Mouse (Mus musculus) G1E (cell line): ENCODE data around the gene Nck2.

Source experiments
- CTCF ChIP-seq: IDR thresholded peaks from 2 replicates; pipeline ENCODE4 v1.5.1; 2012; ENCODE audit warnings: low read depth, low read length, inconsistent platforms, mixed read lengths
- GATA1 ChIP-seq: IDR thresholded peaks from 2 replicates; pipeline ENCODE4 v1.6.1; 2012; ENCODE audit warnings: borderline replicate concordance, low read length, inconsistent platforms, mixed read lengths
- GATA2 ChIP-seq: IDR thresholded peaks from 2 replicates; pipeline ENCODE4 v1.6.1; 2012; ENCODE audit warnings: low read depth, low read length, inconsistent platforms, borderline replicate concordance
- TAL1 ChIP-seq: conservative IDR thresholded peaks from 2 replicates; pipeline ENCODE4 v1.6.1; 2012; ENCODE audit warnings: low read depth, low read length, inconsistent platforms, mixed read lengths

DNA sequence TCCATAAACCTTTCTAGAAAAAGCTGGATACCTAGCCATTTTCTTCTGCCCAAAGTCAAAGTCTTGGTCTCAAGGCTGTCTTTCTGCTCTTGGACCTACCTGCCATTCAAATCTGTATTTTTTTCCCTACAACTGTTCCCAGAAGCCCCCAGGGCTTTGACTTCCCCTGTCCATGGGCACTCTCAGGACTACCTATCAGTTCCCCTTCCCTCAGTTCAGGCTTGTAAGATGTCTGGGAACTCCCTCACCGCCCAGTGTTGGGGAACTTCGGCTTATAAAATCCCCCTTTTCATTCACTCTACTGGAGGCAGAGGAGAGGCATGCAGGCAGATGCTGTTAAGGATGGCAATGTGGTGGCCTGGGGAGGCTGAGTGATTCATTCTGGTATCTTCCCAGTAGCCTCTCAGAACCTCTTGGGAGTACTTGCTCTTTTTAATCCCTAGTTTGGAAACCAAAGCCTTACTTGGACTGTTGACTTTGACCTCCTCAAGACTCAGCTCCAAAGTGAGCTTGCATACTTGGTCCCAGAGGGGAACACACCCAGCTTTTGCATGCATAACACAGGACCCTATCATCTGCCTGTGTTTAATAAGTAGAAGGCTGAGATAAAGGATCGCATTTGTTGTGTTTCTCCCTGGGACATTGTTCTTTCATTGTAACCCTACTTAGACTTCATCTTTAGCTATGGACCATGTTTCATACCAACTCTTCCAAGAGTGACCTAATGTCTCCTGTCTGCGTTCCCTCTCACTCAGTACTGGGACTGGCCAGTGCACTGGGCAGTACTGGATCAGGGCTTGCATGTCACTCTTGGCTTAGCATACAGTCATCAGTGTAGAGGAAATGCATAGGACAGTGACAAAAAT is 27.0 kb downstream of the Nck2 start:
- no peak for TF ChIP-seq CTCF
- TF ChIP-seq GATA2: no peak
- TF ChIP-seq TAL1: no peak
- no peak for TF ChIP-seq GATA1
